Mouse (Mus musculus): Measurements from ENCODE around the gene Iqgap1. TPM values are rescaled to one million over a fixed set of nuclear protein-coding genes. Genes with fewer than 3 reads are reported as not detected.
A peak's percentile ranks its signal among the peaks of the same experiment; 100 is the strongest.

The Iqgap1 gene
- polyA plus RNA-seq (2016; fragmentation: Nextera tagmentation; extraction: Ambion mirVana), result 19.4 and 19.9 TPM in 2 replicates

DNA sequence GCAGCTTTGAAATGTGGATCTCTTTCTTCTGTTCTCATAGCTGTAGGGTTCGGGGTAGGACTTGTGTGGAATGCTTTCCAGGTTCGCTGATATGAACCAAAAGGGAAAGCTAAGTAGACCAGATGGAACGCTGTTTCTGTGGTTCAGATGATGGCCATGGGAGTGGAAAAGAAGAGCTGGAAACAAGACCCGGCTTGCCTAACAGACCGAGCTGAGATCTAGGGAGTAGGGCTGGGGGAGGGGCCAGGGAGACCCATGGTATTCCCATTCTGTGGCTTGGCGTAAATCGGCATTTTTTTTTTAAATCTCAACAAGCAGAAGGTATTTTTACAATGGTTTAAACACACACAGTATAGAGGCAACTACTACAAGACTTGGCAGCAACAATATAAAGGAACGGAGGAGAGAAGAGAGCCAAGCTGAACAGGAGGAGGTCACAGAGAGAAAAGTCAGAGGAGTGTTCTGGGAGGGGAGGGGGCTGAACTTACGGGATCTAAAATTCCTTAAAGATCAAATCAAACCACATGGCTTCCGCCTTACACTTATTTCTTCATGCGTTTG, at the start of gene Iqgap1:
Iqgap1 (minus strand) TSS at position 132 of the 561 bp plus-strand sequence.
- no peak for ATAC-seq
- H3K4me3 ChIP-seq, result no peak within 1 kb of the TSS
- no peaks in the 10 kb centered on the region for H3K36me3 ChIP-seq
- no peak within 1 kb of the TSS for H3K9ac ChIP-seq
- no peak within 1 kb of the TSS for H3K4me2 ChIP-seq
- H3K27ac ChIP-seq, result no peak within 1 kb of the TSS
- peaks cover 19% of the 10 kb centered on the region for H3K4me1 ChIP-seq
- no peaks in the 10 kb centered on the region for H3K27me3 ChIP-seq (replicated peaks)
- no peaks in the 10 kb centered on the region for H3K9me3 ChIP-seq (replicated peaks)
- 76% methylated on average over 11 of the region's 11 CpGs for WGBS (ENCODE audit: insufficient replicate concordance)

DNA sequence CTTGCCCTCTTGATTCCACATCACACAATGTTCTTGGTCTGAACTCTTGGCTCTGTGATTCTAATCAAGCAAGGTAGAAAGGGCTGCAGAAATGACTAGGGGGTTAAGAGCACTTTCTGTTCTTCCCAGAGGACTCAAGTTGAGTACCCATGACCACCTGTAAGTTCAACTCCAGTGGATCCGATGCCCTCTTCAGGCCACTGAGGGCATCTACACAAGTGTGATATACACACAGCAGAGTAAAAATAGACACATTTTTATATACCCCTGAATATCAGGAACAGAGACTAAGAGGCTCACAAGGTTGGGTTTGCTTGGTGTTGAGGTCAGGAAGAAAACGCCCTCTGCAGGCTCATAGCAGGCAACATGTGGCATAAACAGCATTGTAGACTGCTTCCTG, 47.9 kb upstream of the Iqgap1 start:
- H3K27ac ChIP-seq, result no peak overlapping the region
- no peak overlapping the region for H3K9ac ChIP-seq
- H3K36me3 ChIP-seq, result peaks cover 56% of the 10 kb centered on the region
- ATAC-seq, result no peak
- no peaks in the 10 kb centered on the region for H3K9me3 ChIP-seq (replicated peaks)
- H3K27me3 ChIP-seq (replicated peaks), result peaks cover 32% of the 10 kb centered on the region
- H3K4me2 ChIP-seq, result no peak overlapping the region
- peaks cover 7% of the 10 kb centered on the region; the same call in 1 of the 2 replicates for H3K4me1 ChIP-seq
- WGBS (ENCODE audit: insufficient replicate concordance), result 84% methylated on average over 2 of the region's 2 CpGs
- H3K4me3 ChIP-seq, result no peak overlapping the region

DNA sequence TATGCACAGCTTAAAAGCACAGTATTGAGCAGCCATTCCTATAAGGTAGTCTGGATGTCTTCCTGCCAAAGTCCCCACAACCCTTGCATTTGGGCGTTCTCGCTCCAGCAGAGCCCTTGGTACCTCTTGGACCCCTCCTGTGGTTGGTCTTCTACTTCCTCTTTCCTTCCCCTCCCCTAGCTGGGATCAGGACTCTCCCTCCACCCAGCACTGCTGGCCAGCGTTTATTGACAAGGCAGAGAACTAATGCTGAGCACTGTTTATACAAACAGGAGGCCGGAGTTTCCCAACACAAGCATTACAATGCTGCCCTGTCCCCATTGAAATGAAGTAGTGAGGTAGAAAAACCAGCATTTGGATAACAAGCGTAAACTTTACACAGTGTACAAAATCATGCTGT, 47.3 kb upstream of the Iqgap1 start:
- Histone ChIP-seq H3K4me2 (no peak overlapping the region), H3K4me1 (peaks cover 7% of the 10 kb centered on the region; the same call in 1 of the 2 replicates), H3K9ac (no peak overlapping the region), H3K36me3 (peaks cover 62% of the 10 kb centered on the region), H3K4me3 (no peak overlapping the region), H3K27ac (0 out of 2 replicates have a peak overlapping the region, but pooled peaks have one; percentile 20), H3K9me3 (replicated peaks) (no peaks in the 10 kb centered on the region), H3K27me3 (replicated peaks) (peaks cover 32% of the 10 kb centered on the region)
- no peak; the same call in 1 of the 2 replicates for ATAC-seq
- 40% methylated on average over 5 of the region's 5 CpGs for WGBS (ENCODE audit: insufficient replicate concordance)

DNA sequence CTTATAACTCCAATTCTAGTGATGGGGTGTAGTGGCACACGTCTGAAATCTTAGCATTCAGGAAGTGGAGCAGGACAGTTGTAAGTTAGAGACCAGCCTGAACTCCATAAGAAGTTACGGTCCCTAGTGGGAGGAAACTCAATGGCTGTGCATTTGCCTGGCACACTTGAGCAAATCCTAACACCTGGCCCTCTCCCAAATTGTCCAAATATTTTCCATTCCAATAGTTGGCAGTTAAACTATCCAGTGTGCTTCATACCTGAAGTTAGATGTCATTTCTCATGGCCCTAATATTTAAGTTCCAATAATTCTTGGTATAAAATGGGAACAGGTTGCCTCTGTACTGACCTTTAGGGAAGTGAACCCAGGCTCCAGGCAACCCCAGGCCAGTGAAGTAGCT, 42.9 kb upstream of the Iqgap1 start:
- Histone ChIP-seq H3K4me2 (no peak overlapping the region), H3K4me3 (no peak overlapping the region), H3K9ac (no peak overlapping the region), H3K27ac (no peak overlapping the region), H3K36me3 (peaks cover 39% of the 10 kb centered on the region), H3K9me3 (replicated peaks) (no peaks in the 10 kb centered on the region), H3K4me1 (peaks cover 30% of the 10 kb centered on the region), H3K27me3 (replicated peaks) (no peaks in the 10 kb centered on the region)
- ATAC-seq, result no peak
- WGBS (ENCODE audit: insufficient replicate concordance), result 73% methylated on average over 2 of the region's 2 CpGs

DNA sequence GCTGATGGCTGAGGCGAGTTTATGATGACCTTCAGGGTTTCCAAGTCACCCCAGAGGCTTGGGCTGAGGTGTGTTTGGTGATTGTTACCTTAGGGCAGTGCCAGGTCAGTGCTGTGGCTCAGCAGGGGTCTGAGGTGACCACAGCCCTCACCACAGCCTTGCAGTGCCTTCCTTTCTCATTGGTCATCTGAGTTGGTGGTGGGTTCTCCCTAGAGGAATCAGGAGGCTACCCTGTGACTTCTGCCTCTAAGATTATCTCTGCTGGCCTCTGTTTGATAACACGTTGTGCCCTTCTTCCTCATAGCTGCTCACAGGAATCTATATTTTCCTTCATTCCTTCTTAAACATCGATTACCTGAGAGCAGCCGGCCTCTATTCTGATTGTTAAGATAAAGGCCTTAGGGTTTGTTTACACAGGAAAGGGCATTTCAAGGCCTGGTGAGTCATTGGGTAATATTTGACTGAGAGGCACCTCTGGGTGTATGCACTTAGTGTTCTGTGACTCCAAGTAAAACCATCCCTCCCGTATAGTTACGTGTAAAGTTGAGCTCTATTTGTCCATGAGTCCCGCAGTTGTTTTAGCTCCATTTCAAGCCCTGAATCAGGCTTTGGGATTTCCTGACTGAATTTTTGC, 40.9 kb upstream of the Iqgap1 start:
- H3K9ac ChIP-seq, result 0 out of 2 replicates have a peak overlapping the region, but pooled peaks have one; percentile 2
- H3K27ac ChIP-seq, result 0 out of 2 replicates have a peak overlapping the region, but pooled peaks have one; percentile 33
- peaks cover 35% of the 10 kb centered on the region for H3K36me3 ChIP-seq
- H3K27me3 ChIP-seq (replicated peaks), result no peaks in the 10 kb centered on the region
- H3K4me1 ChIP-seq, result peaks cover 45% of the 10 kb centered on the region
- WGBS (ENCODE audit: insufficient replicate concordance), result 40% methylated on average over 7 of the region's 7 CpGs
- no peaks in the 10 kb centered on the region for H3K9me3 ChIP-seq (replicated peaks)
- H3K4me3 ChIP-seq, result no peak overlapping the region
- no peak for ATAC-seq
- H3K4me2 ChIP-seq, result no peak overlapping the region

DNA sequence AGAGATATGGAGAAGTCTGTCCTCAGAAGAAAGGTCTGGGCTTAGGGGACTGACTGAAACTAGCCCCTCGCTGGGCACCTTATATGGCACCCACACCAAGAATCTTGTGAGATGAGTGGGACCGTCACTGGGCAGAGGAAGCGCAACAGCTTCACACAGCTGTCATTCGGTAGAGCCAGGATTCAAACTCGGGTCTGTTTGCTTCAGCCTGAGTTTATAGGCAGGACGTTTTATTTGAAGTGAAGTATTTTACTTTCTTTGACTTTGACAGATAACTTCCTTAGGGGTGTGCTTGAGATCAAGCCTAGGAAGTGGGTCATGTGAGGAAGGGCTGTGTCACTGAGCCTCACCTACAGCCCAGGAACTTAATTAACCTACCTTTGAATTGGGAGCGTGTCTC, 39.7 kb upstream of the Iqgap1 start:
- peaks cover 54% of the 10 kb centered on the region for H3K4me1 ChIP-seq
- H3K27me3 ChIP-seq (replicated peaks), result no peaks in the 10 kb centered on the region
- H3K4me2 ChIP-seq, result peak overlapping the region; percentile 8; the same call in 1 of the 2 replicates
- H3K27ac ChIP-seq, result peak overlapping the region; percentile 49
- peaks cover 27% of the 10 kb centered on the region; the same call in 1 of the 2 replicates for H3K36me3 ChIP-seq
- no peak for ATAC-seq
- no peaks in the 10 kb centered on the region for H3K9me3 ChIP-seq (replicated peaks)
- H3K4me3 ChIP-seq, result no peak overlapping the region
- no peak overlapping the region for H3K9ac ChIP-seq
- WGBS (ENCODE audit: insufficient replicate concordance), result 62% methylated on average over 7 of the region's 7 CpGs

DNA sequence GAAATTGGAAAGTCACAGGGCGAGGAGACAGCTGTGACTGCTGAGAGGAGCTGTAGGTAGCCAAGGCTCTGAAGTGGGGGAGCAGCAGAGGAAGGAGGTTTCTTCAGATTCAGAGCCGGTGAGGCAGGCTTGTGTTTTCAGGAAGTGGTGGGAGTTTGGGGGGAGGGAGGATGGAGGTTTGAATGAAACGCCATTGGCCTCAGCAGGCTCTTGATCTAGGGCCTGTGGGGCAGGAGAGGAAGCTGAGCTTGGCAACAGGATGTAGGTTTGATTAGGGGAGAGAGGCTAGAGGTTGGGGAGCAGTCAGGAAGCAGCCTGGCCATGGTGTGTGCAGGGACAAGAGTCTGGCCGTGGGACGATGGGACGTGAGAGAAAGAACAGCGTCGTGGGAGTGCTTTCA, 39.1 kb upstream of the Iqgap1 start:
- Histone ChIP-seq H3K4me3 (no peak overlapping the region), H3K9me3 (replicated peaks) (no peaks in the 10 kb centered on the region), H3K9ac (no peak overlapping the region), H3K27me3 (replicated peaks) (no peaks in the 10 kb centered on the region), H3K36me3 (peaks cover 27% of the 10 kb centered on the region; the same call in 1 of the 2 replicates), H3K4me1 (peaks cover 58% of the 10 kb centered on the region), H3K4me2 (peak overlapping the region; percentile 8; the same call in 1 of the 2 replicates), H3K27ac (peak overlapping the region; percentile 49)
- no peak for ATAC-seq
- 23% methylated on average over 8 of the region's 8 CpGs for WGBS (ENCODE audit: insufficient replicate concordance)

DNA sequence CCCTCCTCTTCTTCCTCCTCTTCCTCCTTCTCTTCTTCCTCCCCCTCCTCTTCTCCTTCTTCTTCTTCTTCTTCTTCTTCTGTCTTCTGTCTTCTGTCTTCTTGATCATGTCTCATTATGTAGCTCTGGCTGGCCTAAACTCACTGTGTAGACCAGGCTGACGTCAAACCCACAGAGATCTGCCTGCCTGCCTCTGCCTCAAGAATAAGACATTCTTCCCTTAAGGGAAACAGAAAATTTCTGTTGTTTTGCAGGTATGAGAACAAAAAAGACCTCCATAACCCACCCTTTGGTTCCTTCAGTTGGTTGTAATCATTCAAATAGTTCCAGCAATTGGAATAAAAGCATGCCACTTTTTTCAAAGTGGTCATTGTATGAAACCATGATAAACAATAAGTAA, 38.4 kb upstream of the Iqgap1 start:
- H3K4me3 ChIP-seq, result no peak overlapping the region
- ATAC-seq, result no peak
- no peak overlapping the region for H3K4me2 ChIP-seq
- H3K9me3 ChIP-seq (replicated peaks), result no peaks in the 10 kb centered on the region
- no peaks in the 10 kb centered on the region for H3K27me3 ChIP-seq (replicated peaks)
- no peak overlapping the region for H3K27ac ChIP-seq
- WGBS (ENCODE audit: insufficient replicate concordance), result 45% methylated on average over 1 of the region's 1 CpGs
- H3K36me3 ChIP-seq, result peaks cover 23% of the 10 kb centered on the region; the same call in 1 of the 2 replicates
- peaks cover 59% of the 10 kb centered on the region for H3K4me1 ChIP-seq
- no peak overlapping the region for H3K9ac ChIP-seq

DNA sequence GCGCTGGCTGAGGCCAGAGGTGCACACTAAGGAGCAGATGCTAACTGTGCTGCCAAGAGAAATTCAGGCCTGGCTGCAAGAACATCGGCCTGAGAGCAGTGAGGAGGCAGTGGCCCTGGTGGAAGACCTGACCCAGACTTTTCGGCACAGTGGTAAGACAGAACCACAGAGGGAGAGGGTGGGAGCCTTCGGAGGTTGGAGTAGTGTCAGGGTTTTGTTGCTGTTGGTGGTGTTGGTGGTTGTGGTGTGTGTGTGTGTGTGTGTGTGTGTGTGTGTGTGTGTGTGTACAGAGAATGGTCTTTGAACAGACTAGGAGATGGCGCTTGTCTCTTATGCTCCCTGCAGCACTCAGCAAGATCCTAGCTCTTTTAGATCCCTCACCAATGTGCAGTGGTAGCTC, 37.7 kb upstream of the Iqgap1 start:
- Histone ChIP-seq H3K9me3 (replicated peaks) (no peaks in the 10 kb centered on the region), H3K27ac (no peak overlapping the region), H3K9ac (no peak overlapping the region), H3K4me1 (peaks cover 59% of the 10 kb centered on the region), H3K36me3 (peaks cover 20% of the 10 kb centered on the region; the same call in 1 of the 2 replicates), H3K27me3 (replicated peaks) (no peaks in the 10 kb centered on the region), H3K4me3 (no peak overlapping the region), H3K4me2 (no peak overlapping the region)
- no peak for ATAC-seq
- WGBS (ENCODE audit: insufficient replicate concordance), result 69% methylated on average over 5 of the region's 5 CpGs

DNA sequence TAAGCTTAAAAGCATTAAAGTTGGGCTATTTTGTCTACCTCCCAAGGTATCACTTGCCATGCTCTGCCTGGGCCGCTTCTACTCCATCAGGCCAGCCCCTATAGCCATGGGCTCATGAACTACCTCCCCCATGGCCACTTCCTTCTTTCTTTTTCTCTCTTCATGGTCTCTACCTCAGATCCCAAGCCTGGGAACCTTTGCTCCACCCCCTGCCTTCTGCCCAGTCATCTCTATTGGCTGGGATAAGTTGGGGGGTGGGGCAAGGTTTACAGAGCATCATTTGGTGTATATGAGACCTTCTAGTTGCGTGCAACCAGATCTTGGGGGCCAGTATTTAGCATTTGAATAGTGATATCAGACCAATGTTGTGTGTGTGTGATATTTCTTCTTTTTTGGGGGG, 36.7 kb upstream of the Iqgap1 start:
- H3K4me3 ChIP-seq, result no peak overlapping the region
- no peak overlapping the region for H3K9ac ChIP-seq
- peaks cover 11% of the 10 kb centered on the region; the same call in 1 of the 2 replicates for H3K36me3 ChIP-seq
- peaks cover 59% of the 10 kb centered on the region for H3K4me1 ChIP-seq
- no peaks in the 10 kb centered on the region for H3K9me3 ChIP-seq (replicated peaks)
- no peak overlapping the region for H3K27ac ChIP-seq
- 78% methylated on average over 2 of the region's 2 CpGs for WGBS (ENCODE audit: insufficient replicate concordance)
- no peak overlapping the region for H3K4me2 ChIP-seq
- H3K27me3 ChIP-seq (replicated peaks), result no peaks in the 10 kb centered on the region
- no peak for ATAC-seq

DNA sequence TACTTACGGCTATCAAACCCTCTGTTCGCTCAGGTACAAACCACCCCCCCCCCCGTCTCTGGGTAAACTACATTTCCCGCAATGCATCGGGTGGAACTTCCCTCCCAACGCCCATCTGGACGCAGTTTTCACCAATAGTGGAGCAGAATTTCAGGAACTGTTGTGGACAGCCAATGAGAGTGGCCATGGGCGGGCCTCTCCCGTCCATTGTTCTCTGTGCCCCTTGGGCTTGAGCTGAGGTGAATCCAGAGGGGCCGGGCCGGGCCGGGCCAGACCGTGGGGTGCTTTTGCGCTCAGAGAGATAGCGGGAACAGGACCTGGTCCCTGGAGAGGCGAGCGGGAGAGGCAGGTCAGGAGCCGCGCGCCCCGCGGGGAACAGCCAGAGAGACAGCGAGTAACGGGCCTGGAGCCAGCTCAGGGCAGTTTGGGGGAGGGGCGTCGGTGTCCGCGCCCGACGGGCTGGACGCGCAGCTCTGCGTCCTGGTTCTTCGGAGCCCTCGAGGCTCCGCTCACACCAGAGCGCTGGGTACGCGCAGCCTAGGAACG, 35.0 kb upstream of the Iqgap1 start, which contains the start of gene Zscan2:
Zscan2 (plus strand) TSS at position 192 of the 546 bp plus-strand sequence.
- H3K27ac ChIP-seq, result peak within 1 kb of the TSS; percentile 73

DNA sequence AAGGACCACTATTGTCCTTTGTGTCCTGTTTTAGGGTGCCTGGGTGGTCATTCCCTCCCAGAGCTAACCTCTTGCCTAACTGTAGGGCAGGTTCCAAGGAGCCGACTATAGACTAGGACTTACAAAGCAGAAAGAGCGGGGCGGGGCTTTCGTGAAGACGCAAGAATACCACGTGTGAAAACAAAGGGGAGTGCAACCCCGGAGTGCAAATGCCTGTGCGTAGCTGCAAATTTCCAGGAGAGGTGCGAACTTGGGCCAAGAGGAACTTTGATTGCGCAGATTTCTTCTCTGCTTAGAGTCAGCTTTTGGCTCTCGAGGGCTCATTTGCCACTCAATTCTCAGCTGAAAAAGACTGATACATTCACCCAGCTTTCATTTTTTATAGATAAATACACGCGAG, 34.5 kb upstream of the Iqgap1 start:
- peaks cover 5% of the 10 kb centered on the region; the same call in 1 of the 2 replicates for H3K36me3 ChIP-seq
- peak overlapping the region; percentile 82 for H3K4me3 ChIP-seq
- H3K9ac ChIP-seq, result peak overlapping the region; percentile 77
- H3K27ac ChIP-seq, result no peak overlapping the region
- no peaks in the 10 kb centered on the region for H3K9me3 ChIP-seq (replicated peaks)
- no peaks in the 10 kb centered on the region for H3K27me3 ChIP-seq (replicated peaks)
- ATAC-seq, result peak; percentile 46; the same call in 1 of the 2 replicates
- H3K4me2 ChIP-seq, result peak overlapping the region; percentile 93
- peaks cover 41% of the 10 kb centered on the region for H3K4me1 ChIP-seq
- WGBS (ENCODE audit: insufficient replicate concordance), result 1% methylated on average over 13 of the region's 13 CpGs

More for the DNA sequence above, 35.0 kb upstream of the Iqgap1 start, which contains the start of gene Zscan2:
- H3K4me1 ChIP-seq, result peaks cover 45% of the 10 kb centered on the region
- H3K4me3 ChIP-seq, result peak within 1 kb of the TSS; percentile 82
- H3K4me2 ChIP-seq, result peak within 1 kb of the TSS; percentile 93
- WGBS (ENCODE audit: insufficient replicate concordance), result under 1% methylated on average over 40 of the region's 40 CpGs
- no peaks in the 10 kb centered on the region for H3K27me3 ChIP-seq (replicated peaks)
- no peaks in the 10 kb centered on the region for H3K9me3 ChIP-seq (replicated peaks)
- peak; percentile 94 for ATAC-seq
- peaks cover 5% of the 10 kb centered on the region; the same call in 1 of the 2 replicates for H3K36me3 ChIP-seq
- peak within 1 kb of the TSS; percentile 77 for H3K9ac ChIP-seq
